Mouse (Mus musculus) spleen, adult 2 months (tissue): ENCODE data around the gene Cntn3.

Source experiments
- CTCF ChIP-seq: fragments of 200-500 bp; IDR thresholded peaks from 2 replicates; pipeline ENCODE4 v1.5.1; 2011; ENCODE audit warnings: mild to moderate bottlenecking, inconsistent platforms; ENCODE audit not compliant: insufficient read depth, insufficient read length, insufficient replicate concordance; ENCODE audit errors: extremely low read depth
- POLR2A ChIP-seq: fragments of 200-500 bp; IDR thresholded peaks from 2 replicates; pipeline ENCODE4 v1.6.1; 2011; ENCODE audit warnings: low read depth, low read length, inconsistent platforms

DNA sequence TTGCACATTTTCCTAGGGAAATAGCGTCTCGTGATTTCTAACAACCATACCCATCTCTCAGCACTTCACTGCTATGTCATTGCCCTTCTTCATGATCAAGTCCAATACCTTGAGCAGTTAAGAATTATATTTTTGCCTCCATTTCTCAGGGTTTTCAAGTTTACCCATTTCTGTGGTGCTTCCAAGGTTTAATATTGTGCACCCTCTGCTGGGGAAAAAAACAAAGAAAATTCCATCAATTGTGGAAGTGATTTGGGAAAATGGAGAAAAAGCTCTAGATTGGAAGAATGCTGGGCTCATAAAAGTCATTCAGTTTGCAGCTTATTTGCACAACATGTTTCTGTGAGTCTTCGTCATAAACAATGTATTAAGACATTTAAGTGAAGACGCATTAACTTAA lies 17.2 kb upstream of the Cntn3 start:
- no peak for TF ChIP-seq CTCF
- TF ChIP-seq POLR2A: no peak
